Mouse (Mus musculus) C2C12 (cell line): ENCODE measurements at regions not wholly inside any gene's neighbourhood (a gene's known extent, or its start where the extent isn't known, plus 50 kb on each side); places are given as distances from the start of the nearest gene placed in this dataset.

Source experiments
- CEBPB ChIP-seq: IDR thresholded peaks from one replicate; pipeline ENCODE4 v1.6.1; 2011; ENCODE audit warnings: low read depth, mild to moderate bottlenecking, control low read depth, moderate library complexity
- CTCF ChIP-seq: IDR thresholded peaks from one replicate; pipeline ENCODE4 v1.5.1; 2011; ENCODE audit not compliant: control insufficient read depth, insufficient read depth, insufficient read length
- FOSL1 ChIP-seq: IDR thresholded peaks from one replicate; pipeline ENCODE4 v1.8.0; 2011; ENCODE audit warnings: mild to moderate bottlenecking, low read length; ENCODE audit not compliant: poor library complexity, insufficient read depth, severe bottlenecking
- MAX ChIP-seq: IDR thresholded peaks from one replicate; pipeline ENCODE4 v1.6.1; 2011; ENCODE audit warnings: mild to moderate bottlenecking, control low read depth
- MYOD1 ChIP-seq: IDR thresholded peaks from one replicate; pipeline ENCODE4 v1.6.1; 2011; ENCODE audit warnings: low read depth; ENCODE audit not compliant: control insufficient read depth, insufficient read length
- MYOG ChIP-seq: IDR thresholded peaks from one replicate; pipeline ENCODE4 v1.6.1; 2011; ENCODE audit not compliant: control insufficient read depth, insufficient read length; ENCODE audit errors: extremely low read depth

DNA sequence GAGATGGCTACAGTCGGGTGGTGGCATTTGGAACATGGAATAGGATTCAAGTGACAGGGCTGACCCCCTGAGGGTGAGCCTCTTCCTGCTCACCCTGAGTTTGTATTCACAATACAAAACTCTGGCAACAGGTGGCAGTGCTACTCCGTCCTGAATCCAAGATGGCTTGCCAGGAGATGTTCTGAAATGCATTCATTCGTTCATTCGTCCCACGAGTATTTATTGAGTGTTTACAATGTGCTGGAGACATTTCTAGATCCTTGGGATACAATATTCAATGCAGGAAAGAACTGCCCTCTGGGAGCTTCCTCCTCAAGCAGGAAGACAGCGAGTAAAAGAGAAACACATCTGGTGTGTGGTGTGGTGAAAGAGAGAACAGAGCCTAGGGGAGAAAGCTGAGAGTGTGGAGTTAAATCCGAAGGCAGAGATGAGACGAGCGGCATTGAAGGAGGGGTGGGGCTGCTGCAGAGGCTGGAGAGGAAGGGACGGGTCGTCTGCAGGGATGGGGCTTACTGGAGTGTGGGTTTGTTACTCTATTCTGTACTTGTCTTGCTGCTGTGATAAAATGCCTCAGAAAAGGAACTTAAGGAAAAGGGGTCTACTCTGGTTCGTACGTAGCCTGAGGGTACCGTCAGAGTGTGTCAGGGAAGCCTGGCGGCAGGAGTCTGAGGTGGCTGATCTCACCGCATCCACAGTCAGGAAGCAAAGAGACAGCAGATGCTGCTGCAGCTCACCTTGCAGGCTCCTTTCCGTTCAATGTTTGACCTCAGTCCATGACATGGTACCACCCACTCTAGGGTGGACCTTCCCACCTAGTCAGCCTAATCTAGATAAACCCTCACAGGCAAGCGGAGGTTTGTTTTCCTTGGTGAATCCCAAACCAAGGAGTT lies 125.9 kb upstream of the Haao start:
- TF ChIP-seq CTCF (no peak), MYOG (no peak), MAX (peak; percentile 30), MYOD1 (no peak), FOSL1 (no peak), CEBPB (no peak)
